Mouse (Mus musculus) lung, adult 2 months (tissue): ENCODE data around the gene Hdhd5.

Experiments
- CTCF ChIP-seq: fragments of 200-500 bp; IDR thresholded peaks from 2 replicates; pipeline ENCODE4 v1.5.1; 2011; ENCODE audit warnings: mild to moderate bottlenecking, low read length, control low read depth; ENCODE audit not compliant: insufficient read depth
- POLR2A ChIP-seq: fragments of 200-500 bp; IDR thresholded peaks from 2 replicates; pipeline ENCODE4 v1.6.1; 2011; ENCODE audit warnings: low read depth, mild to moderate bottlenecking, control low read depth, low read length, borderline replicate concordance; ENCODE audit errors: extremely low read depth

GRCm38 (mm10) chr6:120517311-120517710 is 13.8 kb downstream of the Hdhd5 start:
- TF ChIP-seq CTCF (no peak), POLR2A (no peak)
